Mouse (Mus musculus) limb, embryonic 12.5 days (tissue): ENCODE data around the gene Dedd2. TPM values are rescaled to one million over a fixed set of nuclear protein-coding genes. Genes with fewer than 3 reads are reported as not detected.

ENCODE experiments used
- ATAC-seq: fragments of 200-750 bp; cut with Nextera tagmentation; 2 replicates; pipeline ENCODE4 v1.8.0; 2017; ENCODE audit warnings: low read depth, moderate TSS enrichment; ENCODE audit not compliant: insufficient number of reproducible peaks, insufficient read depth, low FRiP score, low TSS enrichment
- H3K27ac ChIP-seq: fragments of 300-500 bp; sonication (generic); 2 replicates; pipeline ENCODE4 v1.5.1; 2016; ENCODE audit warnings: mild to moderate bottlenecking, moderate library complexity
- H3K27me3 ChIP-seq: fragments of 300-500 bp; sonication (generic); 2 replicates; pipeline ENCODE4 v1.6.1; 2016; ENCODE audit warnings: mild to moderate bottlenecking, moderate library complexity
- H3K36me3 ChIP-seq: fragments of 300-500 bp; sonication (generic); 2 replicates; pipeline ENCODE4 v1.6.1; 2016; ENCODE audit warnings: mild to moderate bottlenecking, moderate library complexity
- H3K4me1 ChIP-seq: fragments of 300-500 bp; sonication (generic); replicated peaks from 2 replicates; pipeline ENCODE4 v1.6.1; 2016
- H3K4me2 ChIP-seq: fragments of 300-500 bp; sonication (generic); 2 replicates; pipeline ENCODE4 v1.6.1; 2016; ENCODE audit warnings: mild to moderate bottlenecking, moderate library complexity
- H3K4me3 ChIP-seq: fragments of 300-500 bp; sonication (generic); replicated peaks from 2 replicates; pipeline ENCODE4 v1.5.1; 2016; ENCODE audit warnings: mild to moderate bottlenecking
- H3K9ac ChIP-seq: fragments of 300-500 bp; sonication (generic); replicated peaks from 2 replicates; pipeline ENCODE4 v1.6.1; 2016; ENCODE audit warnings: mild to moderate bottlenecking, moderate library complexity
- H3K9me3 ChIP-seq: fragments of 300-500 bp; sonication (generic); 2 replicates; pipeline ENCODE4 v1.6.1; 2016; ENCODE audit warnings: mild to moderate bottlenecking, moderate library complexity
- WGBS: fragments of 180-500 bp; shearing (Covaris S2); methylation state at CpG from one replicate; pipeline ENCODE4 v1.1.7; 2016; 5-methylcytosine and 5-hydroxymethylcytosine counted together
- polyA plus RNA-seq: library from polyadenylated mRNA; unstranded; fragments of >200 nt; fragmentation: Nextera tagmentation; extraction: Ambion mirVana; gene quantifications from 2 replicates; pipeline ENCODE4 v1.2.1, GENCODE M21; 2016

Dedd2 gene
- polyA plus RNA-seq, 1 experiment from 2014 or later: 12.2 TPM

GRCm38 (mm10) chr7:25244562-25245369, 24.4 kb upstream of the Dedd2 start:
- no peaks in the 10 kb centered on the region for H3K27me3 ChIP-seq
- 86% methylated on average over 30 of the region's 30 CpGs for WGBS
- H3K27ac ChIP-seq: peak overlapping the region; percentile 41; the same call in 1 of the 2 replicates
- H3K9me3 ChIP-seq: no peaks in the 10 kb centered on the region
- peaks cover 46% of the 10 kb centered on the region for H3K4me1 ChIP-seq
- 0 out of 2 replicates have a peak overlapping the region, but pooled peaks have one; percentile 4 for H3K4me3 ChIP-seq
- H3K4me2 ChIP-seq: peak overlapping the region; percentile 95; the same call in 1 of the 2 replicates
- no peak for ATAC-seq
- H3K36me3 ChIP-seq: peaks cover 55% of the 10 kb centered on the region
- no peak overlapping the region for H3K9ac ChIP-seq

- Histone ChIP-seq H3K27ac (0 out of 2 replicates have a peak overlapping the region, but pooled peaks have one; percentile 23), H3K4me1 (peaks cover 58% of the 10 kb centered on the region), H3K9ac (no peak overlapping the region), H3K27me3 (no peaks in the 10 kb centered on the region), H3K36me3 (peaks cover 55% of the 10 kb centered on the region), H3K4me2 (no peak overlapping the region), H3K9me3 (no peaks in the 10 kb centered on the region), H3K4me3 (no peak overlapping the region)
- no peak for ATAC-seq
- 92% methylated on average over 4 of the region's 4 CpGs for WGBS
Measured at GRCm38 (mm10) chr7:25243361-25243760, 22.9 kb upstream of the Dedd2 start.

GRCm38 (mm10) chr7:25241062-25241461, 20.6 kb upstream of the Dedd2 start:
- Histone ChIP-seq H3K36me3 (peaks cover 49% of the 10 kb centered on the region), H3K27me3 (no peaks in the 10 kb centered on the region), H3K27ac (peak overlapping the region; percentile 8), H3K4me2 (no peak overlapping the region), H3K9ac (no peak overlapping the region), H3K9me3 (no peaks in the 10 kb centered on the region), H3K4me3 (0 out of 2 replicates have a peak overlapping the region, but pooled peaks have one; percentile 11), H3K4me1 (peaks cover 43% of the 10 kb centered on the region)
- ATAC-seq: no peak
- 22% methylated on average over 2 of the region's 2 CpGs for WGBS

- WGBS: 63% methylated on average over 7 of the region's 7 CpGs
- no peak overlapping the region for H3K4me3 ChIP-seq
- H3K27ac ChIP-seq: peak overlapping the region; percentile 8
- no peaks in the 10 kb centered on the region for H3K9me3 ChIP-seq
- H3K36me3 ChIP-seq: peaks cover 47% of the 10 kb centered on the region
- ATAC-seq: no peak
- no peak overlapping the region for H3K4me2 ChIP-seq
- peaks cover 43% of the 10 kb centered on the region for H3K4me1 ChIP-seq
- no peaks in the 10 kb centered on the region for H3K27me3 ChIP-seq
- no peak overlapping the region for H3K9ac ChIP-seq
Measured at GRCm38 (mm10) chr7:25240631-25241030, 20.2 kb upstream of the Dedd2 start.

GRCm38 (mm10) chr7:25238829-25239623, 18.6 kb upstream of the Dedd2 start:
- Histone ChIP-seq H3K4me1 (peaks cover 40% of the 10 kb centered on the region), H3K27me3 (no peaks in the 10 kb centered on the region), H3K27ac (peak overlapping the region; percentile 82), H3K9me3 (no peaks in the 10 kb centered on the region), H3K9ac (no peak overlapping the region), H3K36me3 (peaks cover 47% of the 10 kb centered on the region), H3K4me2 (peak overlapping the region; percentile 77), H3K4me3 (peak overlapping the region; percentile 96)
- 4% methylated on average over 30 of the region's 30 CpGs for WGBS
- ATAC-seq: peak; percentile 16; the same call in 1 of the 2 replicates

GRCm38 (mm10) chr7:25238015-25238706, 17.7 kb upstream of the Dedd2 start:
- Histone ChIP-seq H3K27me3 (no peaks in the 10 kb centered on the region), H3K4me3 (peak overlapping the region; percentile 96), H3K4me2 (peak overlapping the region; percentile 77), H3K36me3 (peaks cover 47% of the 10 kb centered on the region), H3K27ac (peak overlapping the region; percentile 82), H3K9ac (peak overlapping the region; percentile 98; the same call in 1 of the 2 replicates), H3K9me3 (no peaks in the 10 kb centered on the region), H3K4me1 (peaks cover 40% of the 10 kb centered on the region)
- WGBS: under 1% methylated on average over 23 of the region's 23 CpGs
- ATAC-seq: peak; percentile 94

- ATAC-seq: peak; percentile 86
- H3K36me3 ChIP-seq: peaks cover 47% of the 10 kb centered on the region
- under 1% methylated on average over 71 of the region's 76 CpGs for WGBS
- peak within 1 kb of the TSS; percentile 96 for H3K4me3 ChIP-seq
- H3K27me3 ChIP-seq: no peaks in the 10 kb centered on the region
- peak within 1 kb of the TSS; percentile 82 for H3K27ac ChIP-seq
- H3K4me2 ChIP-seq: peak within 1 kb of the TSS; percentile 77
- no peaks in the 10 kb centered on the region for H3K9me3 ChIP-seq
- H3K4me1 ChIP-seq: peaks cover 40% of the 10 kb centered on the region
- H3K9ac ChIP-seq: peak within 1 kb of the TSS; percentile 98
Measured at GRCm38 (mm10) chr7:25237249-25238014, 17.0 kb upstream of the Dedd2 start, which contains the start of gene Gsk3a. Gene Gsk3a, minus strand, starts transcription at chr7:25237851.

- ATAC-seq: no peak
- Histone ChIP-seq H3K4me3 (0 out of 2 replicates have a peak overlapping the region, but pooled peaks have one; percentile 96), H3K4me2 (no peak overlapping the region; the same call in none of the 2 replicates), H3K27me3 (no peaks in the 10 kb centered on the region), H3K9me3 (no peaks in the 10 kb centered on the region), H3K4me1 (peaks cover 36% of the 10 kb centered on the region), H3K27ac (no peak overlapping the region), H3K36me3 (peaks cover 56% of the 10 kb centered on the region), H3K9ac (no peak overlapping the region)
- 82% methylated on average over 5 of the region's 5 CpGs for WGBS
Measured at GRCm38 (mm10) chr7:25235526-25235925, 15.1 kb upstream of the Dedd2 start.

- no peak for ATAC-seq
- Histone ChIP-seq H3K27me3 (no peaks in the 10 kb centered on the region), H3K4me2 (no peak overlapping the region), H3K4me1 (peaks cover 22% of the 10 kb centered on the region), H3K4me3 (no peak overlapping the region), H3K36me3 (peaks cover 78% of the 10 kb centered on the region), H3K27ac (no peak overlapping the region), H3K9me3 (no peaks in the 10 kb centered on the region), H3K9ac (no peak overlapping the region)
- 87% methylated on average over 2 of the region's 2 CpGs for WGBS
Measured at GRCm38 (mm10) chr7:25233061-25233460, 12.6 kb upstream of the Dedd2 start.

- WGBS: 75% methylated on average over 5 of the region's 5 CpGs
- no peak overlapping the region for H3K27ac ChIP-seq
- no peaks in the 10 kb centered on the region for H3K27me3 ChIP-seq
- H3K9me3 ChIP-seq: no peaks in the 10 kb centered on the region
- peaks cover 22% of the 10 kb centered on the region for H3K4me1 ChIP-seq
- H3K9ac ChIP-seq: no peak overlapping the region
- peaks cover 86% of the 10 kb centered on the region for H3K36me3 ChIP-seq
- H3K4me3 ChIP-seq: no peak overlapping the region
- no peak overlapping the region for H3K4me2 ChIP-seq
- ATAC-seq: no peak
Measured at GRCm38 (mm10) chr7:25232101-25232648, 11.8 kb upstream of the Dedd2 start.
